Mouse (Mus musculus) embryonic fibroblast, embryonic 13.5 days (primary cell): ENCODE measurements around the gene Plxdc1.

Experiments used
- CTCF ChIP-seq: IDR thresholded peaks from 2 replicates; pipeline ENCODE4 v1.5.1; 2011; ENCODE audit warnings: mild to moderate bottlenecking, control low read depth, low read length, moderate library complexity, borderline replicate concordance; ENCODE audit not compliant: insufficient read depth
- POLR2A ChIP-seq: IDR thresholded peaks from 2 replicates; pipeline ENCODE4 v1.6.1; 2011; ENCODE audit warnings: low read depth, mild to moderate bottlenecking, control low read depth, low read length, moderate library complexity

GRCm38 (mm10) chr11:97906905-97907304 lies 79.3 kb downstream of the Plxdc1 start:
- TF ChIP-seq POLR2A (no peak), CTCF (no peak)
